Mouse (Mus musculus) stomach, embryonic 14.5 days (tissue): Measurements from ENCODE around the gene Hes6. TPM values are rescaled to one million over a fixed set of nuclear protein-coding genes. Genes with fewer than 3 reads are reported as not detected.
A peak's percentile ranks its signal among the peaks of the same experiment; 100 is the strongest.

Experiments
- ATAC-seq: fragments of 200-750 bp; cut with Nextera tagmentation; 2 replicates; pipeline ENCODE4 v1.8.0; 2017; ENCODE audit warnings: low read depth, moderate TSS enrichment; ENCODE audit not compliant: insufficient number of reproducible peaks, insufficient read depth, low FRiP score
- H3K27ac ChIP-seq: fragments of 300-500 bp; sonication (generic); 2 replicates; pipeline ENCODE4 v1.5.1; 2014; ENCODE audit warnings: mild to moderate bottlenecking, low read length, moderate library complexity, mixed read lengths
- H3K27me3 ChIP-seq: fragments of 300-500 bp; sonication (generic); 2 replicates; pipeline ENCODE4 v1.6.1; 2014; ENCODE audit warnings: low read length, control low read depth, mixed read lengths; ENCODE audit not compliant: control insufficient read depth, insufficient read depth
- H3K36me3 ChIP-seq: fragments of 300-500 bp; sonication (generic); 2 replicates; pipeline ENCODE4 v1.6.1; 2014; ENCODE audit warnings: mild to moderate bottlenecking, control low read depth, low read length, moderate library complexity, mixed read lengths; ENCODE audit not compliant: control insufficient read depth, insufficient read depth
- H3K4me1 ChIP-seq: fragments of 300-500 bp; sonication (generic); 2 replicates; pipeline ENCODE4 v1.6.1; 2014; ENCODE audit warnings: low read length, control low read depth, mixed read lengths; ENCODE audit not compliant: control insufficient read depth, insufficient read depth
- H3K4me2 ChIP-seq: fragments of 300-500 bp; sonication (generic); replicated peaks from 2 replicates; pipeline ENCODE4 v1.6.1; 2014; ENCODE audit warnings: low read depth, low read length, control low read depth
- H3K4me3 ChIP-seq: fragments of 300-500 bp; sonication (generic); 2 replicates; pipeline ENCODE4 v1.5.1; 2014; ENCODE audit warnings: low read depth, low read length, control low read depth
- H3K9ac ChIP-seq: fragments of 300-500 bp; sonication (generic); replicated peaks from 2 replicates; pipeline ENCODE4 v1.6.1; 2014; ENCODE audit warnings: low read depth, mild to moderate bottlenecking, control low read depth, low read length, moderate library complexity, mixed read lengths
- H3K9me3 ChIP-seq: fragments of 300-500 bp; sonication (generic); 2 replicates; pipeline ENCODE4 v1.6.1; 2016; ENCODE audit warnings: low read depth, low read length, control low read depth; ENCODE audit not compliant: control insufficient read depth
- WGBS: fragments of 180-500 bp; shearing (Covaris S2); extraction: QIAGEN DNeasy Blood & Tissue Kit; methylation state at CpG from one replicate; pipeline ENCODE4 v1.1.7; 2014; 5-methylcytosine and 5-hydroxymethylcytosine counted together
- polyA plus RNA-seq: library from polyadenylated mRNA; unstranded; fragments of >200 nt; fragmentation: Nextera tagmentation; extraction: Ambion mirVana; gene quantifications from 2 replicates; pipeline ENCODE4 v1.2.1, GENCODE M21; 2014

The Hes6 gene
- polyA plus RNA-seq, 1 experiment from 2014 or later: 65.7 TPM

- no peaks in the 10 kb centered on the region for H3K9me3 ChIP-seq
- 51% methylated on average over 6 of the region's 6 CpGs for WGBS
- no peak overlapping the region for H3K4me2 ChIP-seq
- ATAC-seq: peak; percentile 74
- peaks cover 21% of the 10 kb centered on the region for H3K36me3 ChIP-seq
- no peaks in the 10 kb centered on the region for H3K27me3 ChIP-seq
- no peak overlapping the region for H3K9ac ChIP-seq
- H3K4me3 ChIP-seq: no peak overlapping the region
- H3K27ac ChIP-seq: peak overlapping the region; percentile 81
- H3K4me1 ChIP-seq: peaks cover 16% of the 10 kb centered on the region
These were observed 22.7 kb upstream of the Hes6 start for GRCm38 (mm10) chr1:91436380-91437082.

- Histone ChIP-seq H3K4me3 (no peak overlapping the region), H3K27ac (peak overlapping the region; percentile 81; the same call in 1 of the 2 replicates), H3K4me2 (no peak overlapping the region), H3K27me3 (no peaks in the 10 kb centered on the region), H3K9ac (no peak overlapping the region), H3K36me3 (peaks cover 21% of the 10 kb centered on the region), H3K4me1 (peaks cover 16% of the 10 kb centered on the region), H3K9me3 (no peaks in the 10 kb centered on the region)
- ATAC-seq: no peak
- WGBS: 89% methylated on average over 13 of the region's 13 CpGs
These were observed 21.8 kb upstream of the Hes6 start for GRCm38 (mm10) chr1:91435606-91436130.

DNA sequence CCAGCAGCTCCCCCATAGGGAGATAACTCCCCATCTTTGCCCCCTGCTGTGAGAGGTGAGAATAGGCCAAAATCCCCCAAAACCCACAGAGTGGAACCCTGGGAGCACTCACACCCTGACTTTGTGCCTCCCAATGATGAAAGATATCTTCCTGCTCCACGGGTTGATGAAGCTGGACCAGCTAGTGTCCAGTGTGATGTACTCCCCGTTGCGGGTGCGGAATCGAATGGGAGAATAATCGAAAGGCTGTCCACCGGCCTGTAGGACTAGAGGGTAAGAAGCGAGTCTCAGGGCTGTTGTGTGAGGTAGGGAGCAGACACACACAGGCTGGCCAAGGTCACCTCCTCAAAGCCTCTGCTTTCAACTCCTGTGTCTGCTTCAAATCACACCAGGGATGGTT, 21.1 kb upstream of the Hes6 start:
- no peak for ATAC-seq
- Histone ChIP-seq H3K9ac (no peak overlapping the region), H3K4me3 (no peak overlapping the region), H3K4me1 (peaks cover 16% of the 10 kb centered on the region), H3K27me3 (no peaks in the 10 kb centered on the region), H3K36me3 (peaks cover 18% of the 10 kb centered on the region), H3K4me2 (no peak overlapping the region), H3K27ac (no peak overlapping the region), H3K9me3 (no peaks in the 10 kb centered on the region)
- 93% methylated on average over 8 of the region's 8 CpGs for WGBS

GRCm38 (mm10) chr1:91430761-91431160, 16.9 kb upstream of the Hes6 start:
- Histone ChIP-seq H3K9ac (no peak overlapping the region), H3K9me3 (no peaks in the 10 kb centered on the region), H3K4me2 (no peak overlapping the region), H3K36me3 (peaks cover 21% of the 10 kb centered on the region), H3K4me1 (peaks cover 4% of the 10 kb centered on the region), H3K27ac (no peak overlapping the region), H3K4me3 (no peak overlapping the region), H3K27me3 (no peaks in the 10 kb centered on the region)
- 64% methylated on average over 7 of the region's 7 CpGs for WGBS
- ATAC-seq: no peak

GRCm38 (mm10) chr1:91429212-91429611, 15.4 kb upstream of the Hes6 start:
- Histone ChIP-seq H3K9ac (no peak overlapping the region), H3K27ac (no peak overlapping the region), H3K36me3 (peaks cover 16% of the 10 kb centered on the region), H3K27me3 (no peaks in the 10 kb centered on the region), H3K4me1 (no peaks in the 10 kb centered on the region), H3K4me3 (no peak overlapping the region), H3K4me2 (no peak overlapping the region), H3K9me3 (no peaks in the 10 kb centered on the region)
- ATAC-seq: no peak
- 92% methylated on average over 10 of the region's 10 CpGs for WGBS

GRCm38 (mm10) chr1:91428614-91429013, 14.8 kb upstream of the Hes6 start:
- Histone ChIP-seq H3K4me3 (no peak overlapping the region), H3K9ac (no peak overlapping the region), H3K27me3 (no peaks in the 10 kb centered on the region), H3K4me1 (no peaks in the 10 kb centered on the region), H3K9me3 (no peaks in the 10 kb centered on the region), H3K27ac (no peak overlapping the region), H3K36me3 (peaks cover 16% of the 10 kb centered on the region), H3K4me2 (no peak overlapping the region)
- ATAC-seq: peak; percentile 71; the same call in 1 of the 2 replicates
- WGBS: 24% methylated on average over 4 of the region's 4 CpGs

- ATAC-seq: no peak
- no peaks in the 10 kb centered on the region for H3K4me1 ChIP-seq
- no peak overlapping the region for H3K9ac ChIP-seq
- H3K36me3 ChIP-seq: peaks cover 9% of the 10 kb centered on the region
- no peak overlapping the region for H3K4me3 ChIP-seq
- H3K4me2 ChIP-seq: no peak overlapping the region
- WGBS: 80% methylated on average over 9 of the region's 9 CpGs
- H3K27ac ChIP-seq: no peak overlapping the region
- H3K27me3 ChIP-seq: no peaks in the 10 kb centered on the region
- no peaks in the 10 kb centered on the region for H3K9me3 ChIP-seq
These were observed 12.6 kb upstream of the Hes6 start for GRCm38 (mm10) chr1:91426397-91426796.

DNA sequence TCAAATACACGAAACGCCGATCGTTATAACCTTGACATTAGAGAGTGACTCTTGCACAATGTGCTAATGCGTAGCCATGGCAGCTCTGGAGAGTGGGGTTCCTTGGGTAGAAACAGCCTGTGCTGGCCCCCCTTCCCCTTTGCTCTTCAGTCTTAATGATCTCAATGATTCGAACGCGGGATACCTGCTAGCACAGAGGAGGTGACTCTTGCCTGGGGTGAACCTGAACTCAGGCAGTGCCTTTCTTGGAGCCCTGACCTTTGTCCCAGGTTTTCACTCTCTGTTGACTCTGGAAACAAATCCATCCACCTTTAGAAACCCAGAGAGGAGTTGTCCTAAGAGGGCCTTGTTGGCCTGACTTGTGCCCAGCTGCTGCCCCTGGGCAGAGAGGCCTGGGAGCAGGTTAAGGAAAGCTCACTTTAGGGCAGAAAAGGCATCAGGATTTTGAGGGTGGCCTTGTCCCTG, 6.8 kb upstream of the Hes6 start:
- Histone ChIP-seq H3K9me3 (no peaks in the 10 kb centered on the region), H3K27ac (no peak overlapping the region), H3K4me3 (no peak overlapping the region), H3K27me3 (no peaks in the 10 kb centered on the region), H3K36me3 (peaks cover 5% of the 10 kb centered on the region; the same call in 1 of the 2 replicates), H3K4me2 (no peak overlapping the region), H3K4me1 (no peaks in the 10 kb centered on the region), H3K9ac (no peak overlapping the region)
- WGBS: 88% methylated on average over 8 of the region's 8 CpGs
- ATAC-seq: no peak
